Mouse (Mus musculus) monocyte, adult 2 months (primary cell): ENCODE data around the gene Rho.

Experiments
- DNase-seq, 2 experiments: peaks; one replicate each; pipeline ENCODE4 v3.0.0; 2022; ENCODE audit warnings: low spot score in 2 of 2, low read depth in 1 of 2

The Rho gene

GRCm38 (mm10) chr6:115975606-115976005, 44.1 kb downstream of the Rho start:
- no peak for DNase-seq

GRCm38 (mm10) chr6:115977810-115978209, 46.3 kb downstream of the Rho start:
- DNase-seq: no peak

GRCm38 (mm10) chr6:115978596-115978995, 47.0 kb downstream of the Rho start:
- no peak for DNase-seq

- no peak for DNase-seq
Observed at GRCm38 (mm10) chr6:115982889-115983288, 51.3 kb downstream of the Rho start.

- DNase-seq: no peak
Observed at GRCm38 (mm10) chr6:115983306-115984038, 51.9 kb downstream of the Rho start.

- DNase-seq: no peak
Observed at GRCm38 (mm10) chr6:115984580-115984979, 53.0 kb downstream of the Rho start.

GRCm38 (mm10) chr6:115985622-115986021, 54.1 kb downstream of the Rho start:
- DNase-seq: no peak

GRCm38 (mm10) chr6:115986472-115987095, 55.0 kb downstream of the Rho start:
- DNase-seq: no peak

GRCm38 (mm10) chr6:115987096-115987747, 55.7 kb downstream of the Rho start:
- DNase-seq: no peak

- no peak for DNase-seq
Observed at GRCm38 (mm10) chr6:115989032-115989431, 57.5 kb downstream of the Rho start.

- DNase-seq: no peak
Observed at GRCm38 (mm10) chr6:115989607-115990006, 58.1 kb downstream of the Rho start.
